Mouse (Mus musculus): ENCODE results near the gene Paqr4. TPM values are rescaled to one million over a fixed set of nuclear protein-coding genes. Genes with fewer than 3 reads are reported as not detected.
A peak's percentile ranks its signal among the peaks of the same experiment; 100 is the strongest.

Paqr4 gene
- polyA plus RNA-seq, 1 experiment from 2014 or later = 29.8 TPM

GRCm38 (mm10) chr17:23771284-23772218 is 30.9 kb upstream of the Paqr4 start, which contains the start of gene Flywch1:
Gene Flywch1, minus strand, starts transcription at chr17:23771602.
- H3K4me2 ChIP-seq = peak within 1 kb of the TSS; percentile 71
- no peaks in the 10 kb centered on the region for H3K9me3 ChIP-seq (replicated peaks)
- H3K36me3 ChIP-seq (ENCODE audit: poor library complexity, severe bottlenecking) = peaks cover 12% of the 10 kb centered on the region
- peak within 1 kb of the TSS; percentile 86 for H3K27ac ChIP-seq
- peak; percentile 99 for ATAC-seq
- no peaks in the 10 kb centered on the region for H3K27me3 ChIP-seq
- peak within 1 kb of the TSS; percentile 93 for H3K4me3 ChIP-seq
- WGBS = 4% methylated on average over 42 of the region's 58 CpGs
- peaks cover 27% of the 10 kb centered on the region for H3K4me1 ChIP-seq
- H3K9ac ChIP-seq = peak within 1 kb of the TSS; percentile 98

- Histone ChIP-seq H3K4me3 (peak overlapping the region; percentile 93), H3K27me3 (no peaks in the 10 kb centered on the region), H3K36me3 (ENCODE audit: poor library complexity, severe bottlenecking) (peaks cover 14% of the 10 kb centered on the region), H3K9me3 (replicated peaks) (no peaks in the 10 kb centered on the region), H3K9ac (peak overlapping the region; percentile 98), H3K4me1 (peaks cover 27% of the 10 kb centered on the region), H3K4me2 (peak overlapping the region; percentile 71), H3K27ac (peak overlapping the region; percentile 86)
- under 1% methylated on average over 19 of the region's 19 CpGs for WGBS
- ATAC-seq = no peak
These were observed 30.2 kb upstream of the Paqr4 start for GRCm38 (mm10) chr17:23770896-23771283.

GRCm38 (mm10) chr17:23770493-23770892 is 29.8 kb upstream of the Paqr4 start:
- Histone ChIP-seq H3K4me2 (peak overlapping the region; percentile 71), H3K27me3 (no peaks in the 10 kb centered on the region), H3K9ac (peak overlapping the region; percentile 98), H3K4me3 (peak overlapping the region; percentile 93), H3K9me3 (replicated peaks) (no peaks in the 10 kb centered on the region), H3K36me3 (ENCODE audit: poor library complexity, severe bottlenecking) (peaks cover 14% of the 10 kb centered on the region), H3K4me1 (peaks cover 27% of the 10 kb centered on the region), H3K27ac (peak overlapping the region; percentile 20; the same call in 1 of the 2 replicates)
- WGBS = 8% methylated on average over 2 of the region's 2 CpGs
- ATAC-seq = no peak

GRCm38 (mm10) chr17:23762976-23763375 is 22.3 kb upstream of the Paqr4 start:
- H3K36me3 ChIP-seq (ENCODE audit: poor library complexity, severe bottlenecking) = peaks cover 63% of the 10 kb centered on the region
- ATAC-seq = no peak
- H3K4me3 ChIP-seq = no peak overlapping the region
- H3K9ac ChIP-seq = no peak overlapping the region
- no peaks in the 10 kb centered on the region for H3K27me3 ChIP-seq
- H3K4me2 ChIP-seq = no peak overlapping the region
- peaks cover 7% of the 10 kb centered on the region; the same call in 1 of the 2 replicates for H3K4me1 ChIP-seq
- 89% methylated on average over 11 of the region's 11 CpGs for whole genome bisulfite sequencing
- H3K27ac ChIP-seq = no peak overlapping the region
- no peaks in the 10 kb centered on the region for H3K9me3 ChIP-seq (replicated peaks)

GRCm38 (mm10) chr17:23761155-23761554 is 20.5 kb upstream of the Paqr4 start:
- Histone ChIP-seq H3K9ac (no peak overlapping the region), H3K4me3 (no peak overlapping the region), H3K4me1 (peaks cover 7% of the 10 kb centered on the region; the same call in 1 of the 2 replicates), H3K4me2 (no peak overlapping the region), H3K36me3 (ENCODE audit: poor library complexity, severe bottlenecking) (peaks cover 78% of the 10 kb centered on the region), H3K27me3 (no peaks in the 10 kb centered on the region), H3K27ac (no peak overlapping the region), H3K9me3 (replicated peaks) (no peaks in the 10 kb centered on the region)
- ATAC-seq = no peak
- WGBS = 98% methylated on average over 3 of the region's 3 CpGs

GRCm38 (mm10) chr17:23760231-23760630 is 19.6 kb upstream of the Paqr4 start:
- H3K4me1 ChIP-seq = peaks cover 7% of the 10 kb centered on the region; the same call in 1 of the 2 replicates
- 94% methylated on average over 9 of the region's 9 CpGs for WGBS
- H3K9ac ChIP-seq = no peak overlapping the region
- no peak overlapping the region for H3K4me2 ChIP-seq
- no peak overlapping the region for H3K4me3 ChIP-seq
- no peaks in the 10 kb centered on the region for H3K27me3 ChIP-seq
- no peaks in the 10 kb centered on the region for H3K9me3 ChIP-seq (replicated peaks)
- H3K27ac ChIP-seq = no peak overlapping the region
- no peak for ATAC-seq
- H3K36me3 ChIP-seq (ENCODE audit: poor library complexity, severe bottlenecking) = peaks cover 85% of the 10 kb centered on the region

- no peak overlapping the region for H3K4me3 ChIP-seq
- no peaks in the 10 kb centered on the region for H3K27me3 ChIP-seq
- H3K4me1 ChIP-seq = peaks cover 7% of the 10 kb centered on the region; the same call in 1 of the 2 replicates
- no peaks in the 10 kb centered on the region for H3K9me3 ChIP-seq (replicated peaks)
- peaks cover 98% of the 10 kb centered on the region for H3K36me3 ChIP-seq (ENCODE audit: poor library complexity, severe bottlenecking)
- H3K27ac ChIP-seq = no peak overlapping the region
- no peak overlapping the region for H3K4me2 ChIP-seq
- H3K9ac ChIP-seq = no peak overlapping the region
- peak; percentile 27; the same call in 1 of the 2 replicates for ATAC-seq
- 74% methylated on average over 8 of the region's 8 CpGs for WGBS
These were observed 18.1 kb upstream of the Paqr4 start for GRCm38 (mm10) chr17:23758801-23759200.

- H3K27ac ChIP-seq = no peak overlapping the region
- no peak overlapping the region for H3K4me2 ChIP-seq
- H3K9me3 ChIP-seq (replicated peaks) = no peaks in the 10 kb centered on the region
- H3K36me3 ChIP-seq (ENCODE audit: poor library complexity, severe bottlenecking) = peaks cover 99% of the 10 kb centered on the region
- H3K9ac ChIP-seq = no peak overlapping the region
- H3K4me3 ChIP-seq = no peak overlapping the region
- H3K27me3 ChIP-seq = no peaks in the 10 kb centered on the region
- no peak for ATAC-seq
- WGBS = 95% methylated on average over 9 of the region's 9 CpGs
- 0 out of 2 replicates have a peak, but pooled peaks cover under 1% of the 10 kb centered on the region for H3K4me1 ChIP-seq
These were observed 16.9 kb upstream of the Paqr4 start for GRCm38 (mm10) chr17:23757581-23757980.

- Histone ChIP-seq H3K27me3 (no peaks in the 10 kb centered on the region), H3K4me1 (no peaks in the 10 kb centered on the region), H3K27ac (no peak overlapping the region), H3K4me3 (no peak overlapping the region), H3K9me3 (replicated peaks) (no peaks in the 10 kb centered on the region), H3K9ac (no peak overlapping the region), H3K4me2 (no peak overlapping the region), H3K36me3 (ENCODE audit: poor library complexity, severe bottlenecking) (peaks cover 95% of the 10 kb centered on the region)
- no peak for ATAC-seq
- WGBS = 93% methylated on average over 12 of the region's 13 CpGs
These were observed 15.0 kb upstream of the Paqr4 start for GRCm38 (mm10) chr17:23755689-23756088.

GRCm38 (mm10) chr17:23749400-23750191 is 8.9 kb upstream of the Paqr4 start:
- peaks cover 35% of the 10 kb centered on the region for H3K36me3 ChIP-seq (ENCODE audit: poor library complexity, severe bottlenecking)
- WGBS = 79% methylated on average over 11 of the region's 11 CpGs
- no peak overlapping the region for H3K4me3 ChIP-seq
- no peak for ATAC-seq
- H3K4me2 ChIP-seq = no peak overlapping the region
- H3K9ac ChIP-seq = no peak overlapping the region
- no peak overlapping the region for H3K27ac ChIP-seq
- H3K9me3 ChIP-seq (replicated peaks) = no peaks in the 10 kb centered on the region
- peaks cover 35% of the 10 kb centered on the region for H3K27me3 ChIP-seq
- peaks cover 18% of the 10 kb centered on the region for H3K4me1 ChIP-seq

GRCm38 (mm10) chr17:23748631-23749391 is 8.1 kb upstream of the Paqr4 start:
- Histone ChIP-seq H3K27me3 (peaks cover 43% of the 10 kb centered on the region), H3K4me3 (no peak overlapping the region), H3K4me1 (peaks cover 18% of the 10 kb centered on the region), H3K27ac (no peak overlapping the region), H3K36me3 (ENCODE audit: poor library complexity, severe bottlenecking) (peaks cover 27% of the 10 kb centered on the region), H3K9ac (no peak overlapping the region), H3K9me3 (replicated peaks) (no peaks in the 10 kb centered on the region), H3K4me2 (no peak overlapping the region)
- WGBS = 39% methylated on average over 10 of the region's 10 CpGs
- ATAC-seq = no peak
